ENCODE assay signal across 34 mouse cellular contexts in genomic region chr17:30912536-30912935, GRCm38 (mm10). TPM values are rescaled to one million over a fixed set of nuclear protein-coding genes. Genes with fewer than 3 reads are reported as not detected.
"Had no signal": no experiment of that assay in that cellular context is flagged by ENCODE, and none has a peak within 500 bp of the region (broad histone marks: within the 10 kb centered on the region; RNA-seq: fewer than 3 reads in every experiment).

No protein-coding gene starts in this region.

- H3K9ac ChIP-seq: heart, embryonic 13.5 days; heart, embryonic 15.5 days; hindbrain, embryonic 13.5 days; hindbrain, embryonic 15.5 days; kidney, embryonic 15.5 days; limb, embryonic 13.5 days; limb, embryonic 15.5 days; liver, embryonic 12.5 days; liver, embryonic 14.5 days had no signal

- H3K27me3 ChIP-seq: heart, embryonic 15.5 days; hindbrain, embryonic 15.5 days had no signal

- H3K27ac ChIP-seq: heart, adult 2 months; heart, embryonic 13.5 days; heart, embryonic 15.5 days; hindbrain, embryonic 13.5 days; hindbrain, embryonic 15.5 days; hindbrain, postnatal 0 days; kidney, embryonic 15.5 days; kidney, postnatal 0 days; limb, embryonic 13.5 days; limb, embryonic 15.5 days; liver, embryonic 12.5 days; liver, embryonic 14.5 days had no signal

- H3K4me3 ChIP-seq: heart, adult 2 months; heart, embryonic 13.5 days; heart, embryonic 15.5 days; hindbrain, embryonic 13.5 days; hindbrain, embryonic 15.5 days; kidney, embryonic 15.5 days; limb, embryonic 13.5 days; limb, embryonic 15.5 days; liver, embryonic 12.5 days had no signal

- ATAC-seq: hindbrain, postnatal 0 days; liver, embryonic 12.5 days had no signal

- H3K4me2 ChIP-seq: heart, embryonic 11.5 days; heart, embryonic 13.5 days; heart, embryonic 15.5 days; hindbrain, embryonic 13.5 days; hindbrain, embryonic 15.5 days; kidney, embryonic 15.5 days; limb, embryonic 15.5 days; liver, embryonic 12.5 days had no signal

- H3K4me1 ChIP-seq: heart, embryonic 15.5 days; kidney, embryonic 15.5 days; liver, embryonic 12.5 days had no signal

- DNase-seq: gastrocnemius, postnatal 14 days; gastrocnemius, postnatal 36 days; heart, adult 11 months; heart, adult 2 months; heart, postnatal 14 days; heart, postnatal 36 days; kidney, adult 11 months; kidney, adult 2 months; kidney, adult 9 months; kidney, postnatal 14 days; kidney, postnatal 36 days; layer of hippocampus, adult 9-11 months; layer of hippocampus, postnatal 36 days; left cerebral cortex, postnatal 4 days had no signal

- H3K36me3 ChIP-seq: heart, embryonic 13.5 days; heart, embryonic 15.5 days; hindbrain, embryonic 13.5 days; hindbrain, embryonic 15.5 days; kidney, embryonic 15.5 days; limb, embryonic 13.5 days; limb, embryonic 15.5 days; liver, embryonic 12.5 days had no signal

- H3K9me3 ChIP-seq: heart, embryonic 13.5 days; heart, embryonic 15.5 days; hindbrain, embryonic 13.5 days; hindbrain, embryonic 15.5 days; kidney, embryonic 15.5 days; limb, embryonic 13.5 days; limb, embryonic 15.5 days; liver, embryonic 12.5 days had no signal

RNA-seq across cellular contexts. Expression of gene Glp1r, which starts 10.9 kb away (rescaled TPM):
- polyA plus RNA-seq: limb, embryonic 11.5 days; limb, embryonic 13.5 days; liver, embryonic 16.5 days had no signal

RNA-seq across cellular contexts. Expression of gene Umodl1, which starts 41.9 kb away (rescaled TPM):
- polyA plus RNA-seq: gonadal fat pad, adult 2 months; heart, adult 2 months; heart, embryonic 11.5 days; heart, postnatal 0 days; hindbrain, embryonic 11.5 days; hindbrain, embryonic 13.5 days; hindbrain, embryonic 15.5 days; intestine, embryonic 14.5 days; kidney, adult 2 months; large intestine, adult 2 months; limb, embryonic 11.5 days; limb, embryonic 13.5 days; limb, embryonic 15.5 days; liver, adult 2 months; liver, embryonic 12.5 days had no signal
